Mouse (Mus musculus): ENCODE results near the gene Apaf1.

The Apaf1 gene

GRCm38 (mm10) chr10:91101936-91102335 is 19.4 kb upstream of the Apaf1 start:
- no peaks in the 10 kb centered on the region for H3K27me3 ChIP-seq (ENCODE audit: control insufficient read depth, insufficient read depth, low read length, poor library complexity, severe bottlenecking)
- no peak for DNase-seq (ENCODE audit: low read depth, low spot score)
- H3K36me3 ChIP-seq (ENCODE audit: control insufficient read depth, insufficient read depth, low read length, poor library complexity, severe bottlenecking) = no peaks in the 10 kb centered on the region

GRCm38 (mm10) chr10:91100101-91100500 is 17.5 kb upstream of the Apaf1 start:
- DNase-seq (ENCODE audit: low read depth, low spot score) = no peak
- no peaks in the 10 kb centered on the region for H3K27me3 ChIP-seq (ENCODE audit: control insufficient read depth, insufficient read depth, low read length, poor library complexity, severe bottlenecking)
- no peaks in the 10 kb centered on the region for H3K36me3 ChIP-seq (ENCODE audit: control insufficient read depth, insufficient read depth, low read length, poor library complexity, severe bottlenecking)

GRCm38 (mm10) chr10:91098056-91098455 is 15.5 kb upstream of the Apaf1 start:
- no peak for DNase-seq (ENCODE audit: low read depth, low spot score)
- Histone ChIP-seq H3K36me3 (ENCODE audit: control insufficient read depth, insufficient read depth, low read length, poor library complexity, severe bottlenecking) (no peaks in the 10 kb centered on the region), H3K27me3 (ENCODE audit: control insufficient read depth, insufficient read depth, low read length, poor library complexity, severe bottlenecking) (no peaks in the 10 kb centered on the region)

- H3K27me3 ChIP-seq (ENCODE audit: control insufficient read depth, insufficient read depth, low read length, poor library complexity, severe bottlenecking) = no peaks in the 10 kb centered on the region
- no peak for DNase-seq (ENCODE audit: low read depth, low spot score)
- H3K36me3 ChIP-seq (ENCODE audit: control insufficient read depth, insufficient read depth, low read length, poor library complexity, severe bottlenecking) = no peaks in the 10 kb centered on the region
Observed at GRCm38 (mm10) chr10:91094251-91095104, 11.9 kb upstream of the Apaf1 start.

GRCm38 (mm10) chr10:91092812-91093211 is 10.2 kb upstream of the Apaf1 start:
- no peak for DNase-seq (ENCODE audit: low read depth, low spot score)
- no peaks in the 10 kb centered on the region for H3K27me3 ChIP-seq (ENCODE audit: control insufficient read depth, insufficient read depth, low read length, poor library complexity, severe bottlenecking)

GRCm38 (mm10) chr10:91083393-91083927 is 890 bp upstream of the Apaf1 start:
- DNase-seq (ENCODE audit: low read depth, low spot score) = no peak
- H3K36me3 ChIP-seq (ENCODE audit: control insufficient read depth, insufficient read depth, low read length, poor library complexity, severe bottlenecking) = no peaks in the 10 kb centered on the region
- no peaks in the 10 kb centered on the region for H3K27me3 ChIP-seq (ENCODE audit: control insufficient read depth, insufficient read depth, low read length, poor library complexity, severe bottlenecking)

More at GRCm38 (mm10) chr10:91092812-91093211, 10.2 kb upstream of the Apaf1 start:
- no peaks in the 10 kb centered on the region for H3K36me3 ChIP-seq (ENCODE audit: control insufficient read depth, insufficient read depth, low read length, poor library complexity, severe bottlenecking)

GRCm38 (mm10) chr10:91081959-91082507 is 537 bp downstream of the Apaf1 start:
- DNase-seq (ENCODE audit: low read depth, low spot score) = peak; percentile 32
- Histone ChIP-seq H3K27me3 (ENCODE audit: control insufficient read depth, insufficient read depth, low read length, poor library complexity, severe bottlenecking) (no peaks in the 10 kb centered on the region), H3K36me3 (ENCODE audit: control insufficient read depth, insufficient read depth, low read length, poor library complexity, severe bottlenecking) (no peaks in the 10 kb centered on the region)

- no peaks in the 10 kb centered on the region for H3K36me3 ChIP-seq (ENCODE audit: control insufficient read depth, insufficient read depth, low read length, poor library complexity, severe bottlenecking)
- H3K27me3 ChIP-seq (ENCODE audit: control insufficient read depth, insufficient read depth, low read length, poor library complexity, severe bottlenecking) = no peaks in the 10 kb centered on the region
- no peak for DNase-seq (ENCODE audit: low read depth, low spot score)
Observed at GRCm38 (mm10) chr10:91080540-91080939, 2.0 kb downstream of the Apaf1 start.

GRCm38 (mm10) chr10:91076667-91077066 is 5.9 kb downstream of the Apaf1 start:
- DNase-seq (ENCODE audit: low read depth, low spot score) = no peak
- Histone ChIP-seq H3K27me3 (ENCODE audit: control insufficient read depth, insufficient read depth, low read length, poor library complexity, severe bottlenecking) (no peaks in the 10 kb centered on the region), H3K36me3 (ENCODE audit: control insufficient read depth, insufficient read depth, low read length, poor library complexity, severe bottlenecking) (peaks cover 6% of the 10 kb centered on the region; the same call in 1 of the 2 replicates)

GRCm38 (mm10) chr10:91073345-91073744 is 9.2 kb downstream of the Apaf1 start:
- peaks cover 6% of the 10 kb centered on the region; the same call in 1 of the 2 replicates for H3K36me3 ChIP-seq (ENCODE audit: control insufficient read depth, insufficient read depth, low read length, poor library complexity, severe bottlenecking)
- DNase-seq (ENCODE audit: low read depth, low spot score) = no peak
- H3K27me3 ChIP-seq (ENCODE audit: control insufficient read depth, insufficient read depth, low read length, poor library complexity, severe bottlenecking) = no peaks in the 10 kb centered on the region

GRCm38 (mm10) chr10:91071768-91072167 is 10.8 kb downstream of the Apaf1 start:
- DNase-seq (ENCODE audit: low read depth, low spot score) = peak; percentile 72
- Histone ChIP-seq H3K27me3 (ENCODE audit: control insufficient read depth, insufficient read depth, low read length, poor library complexity, severe bottlenecking) (no peaks in the 10 kb centered on the region), H3K36me3 (ENCODE audit: control insufficient read depth, insufficient read depth, low read length, poor library complexity, severe bottlenecking) (peaks cover 6% of the 10 kb centered on the region; the same call in 1 of the 2 replicates)

GRCm38 (mm10) chr10:91062355-91062754 is 20.2 kb downstream of the Apaf1 start:
- no peaks in the 10 kb centered on the region for H3K27me3 ChIP-seq (ENCODE audit: control insufficient read depth, insufficient read depth, low read length, poor library complexity, severe bottlenecking)
- DNase-seq (ENCODE audit: low read depth, low spot score) = no peak
- H3K36me3 ChIP-seq (ENCODE audit: control insufficient read depth, insufficient read depth, low read length, poor library complexity, severe bottlenecking) = peaks cover 8% of the 10 kb centered on the region

- peak; percentile 41 for DNase-seq (ENCODE audit: low read depth, low spot score)
- Histone ChIP-seq H3K36me3 (ENCODE audit: control insufficient read depth, insufficient read depth, low read length, poor library complexity, severe bottlenecking) (peaks cover 4% of the 10 kb centered on the region), H3K27me3 (ENCODE audit: control insufficient read depth, insufficient read depth, low read length, poor library complexity, severe bottlenecking) (no peaks in the 10 kb centered on the region)
Observed at GRCm38 (mm10) chr10:91060742-91061141, 21.8 kb downstream of the Apaf1 start.

- Histone ChIP-seq H3K27me3 (ENCODE audit: control insufficient read depth, insufficient read depth, low read length, poor library complexity, severe bottlenecking) (no peaks in the 10 kb centered on the region), H3K36me3 (ENCODE audit: control insufficient read depth, insufficient read depth, low read length, poor library complexity, severe bottlenecking) (peaks cover 10% of the 10 kb centered on the region; the same call in 1 of the 2 replicates)
- DNase-seq (ENCODE audit: low read depth, low spot score) = no peak
Observed at GRCm38 (mm10) chr10:91052734-91053133, 29.8 kb downstream of the Apaf1 start.

- H3K36me3 ChIP-seq (ENCODE audit: control insufficient read depth, insufficient read depth, low read length, poor library complexity, severe bottlenecking) = peaks cover 10% of the 10 kb centered on the region; the same call in 1 of the 2 replicates
- DNase-seq (ENCODE audit: low read depth, low spot score) = no peak
Observed at GRCm38 (mm10) chr10:91051156-91051555, 31.4 kb downstream of the Apaf1 start.

More at GRCm38 (mm10) chr10:91051156-91051555, 31.4 kb downstream of the Apaf1 start:
- H3K27me3 ChIP-seq (ENCODE audit: control insufficient read depth, insufficient read depth, low read length, poor library complexity, severe bottlenecking) = no peaks in the 10 kb centered on the region
